Mouse (Mus musculus) CH12.LX (cell line): Measurements from ENCODE around the gene Olfr220. TPM values are rescaled to one million over a fixed set of nuclear protein-coding genes. Genes with fewer than 3 reads are reported as not detected.

Experiments used
- DNase-seq: peaks from one replicate; pipeline ENCODE4 v3.0.0-alpha.2; 2013; ENCODE audit errors: extremely low read depth
- H3K27ac ChIP-seq: 2 replicates; pipeline ENCODE4 v1.5.1; 2012; ENCODE audit warnings: low read depth, mild to moderate bottlenecking, control low read depth, moderate library complexity; ENCODE audit not compliant: insufficient read depth
- H3K27me3 ChIP-seq: replicated peaks from 2 replicates; pipeline ENCODE3; 2012; ENCODE audit warnings: inconsistent platforms
- H3K36me3 ChIP-seq, 2 experiments: replicated peaks in 1 of 2; 2 replicates each; pipeline versions ENCODE3 to v1.6.1; 2012; ENCODE audit warnings: inconsistent platforms in 1 of 2, low read length in 1 of 2, mild to moderate bottlenecking in 1 of 2, mixed read lengths in 1 of 2, moderate library complexity in 1 of 2; ENCODE audit not compliant: control insufficient read depth in 1 of 2, insufficient read depth in 1 of 2
- H3K4me1 ChIP-seq, 2 experiments: 2 replicates each; pipeline ENCODE4 v1.6.1; 2012; ENCODE audit warnings: inconsistent platforms in 1 of 2, moderate library complexity in 1 of 2; ENCODE audit not compliant: insufficient read depth in 2 of 2, control insufficient read depth in 1 of 2
- H3K4me2 ChIP-seq: 2 replicates; pipeline ENCODE4 v1.6.1; 2012; ENCODE audit warnings: low read depth, mild to moderate bottlenecking, control low read depth; ENCODE audit not compliant: poor library complexity, insufficient read depth, severe bottlenecking
- H3K4me3 ChIP-seq, 3 experiments: fragments of 150-350 bp in 1 of 3; sonication (generic) in 1 of 3; replicated peaks in 1 of 3; 2 replicates each; pipeline versions ENCODE3 to v1.5.1; 2011 to 2012; ENCODE audit warnings: low read depth in 2 of 3, low read length in 2 of 3, mild to moderate bottlenecking in 2 of 3, moderate library complexity in 2 of 3, control low read depth in 1 of 3, improper control_type of control experiment in 1 of 3, inconsistent platforms in 1 of 3, mixed read lengths in 1 of 3; ENCODE audit not compliant: poor library complexity in 1 of 3
- H3K79me2 ChIP-seq: replicated peaks from 2 replicates; pipeline ENCODE4 v1.6.1; 2012; ENCODE audit warnings: mild to moderate bottlenecking, moderate library complexity; ENCODE audit not compliant: control insufficient read depth, poor library complexity, insufficient read depth, severe bottlenecking; ENCODE audit errors: extremely low read depth
- H3K9ac ChIP-seq: 2 replicates; pipeline ENCODE4 v1.6.1; 2012; ENCODE audit warnings: low read depth, mild to moderate bottlenecking, control low read depth, moderate library complexity; ENCODE audit not compliant: insufficient read depth
- H3K9me3 ChIP-seq: replicated peaks from 2 replicates; pipeline ENCODE3; 2012; ENCODE audit warnings: low read length, inconsistent platforms, mixed read lengths
- BHLHE40 ChIP-seq: IDR thresholded peaks from 2 replicates; pipeline ENCODE4 v1.6.1; 2011; ENCODE audit warnings: mild to moderate bottlenecking, low read depth, low read length, improper control_type of control experiment
- CHD2 ChIP-seq: IDR thresholded peaks from 2 replicates; pipeline ENCODE4 v1.6.1; 2011; ENCODE audit warnings: low read length, improper control_type of control experiment
- CTCF ChIP-seq, 2 experiments: IDR thresholded peaks in 1 of 2; conservative IDR thresholded peaks in 1 of 2; 2 replicates each; pipeline ENCODE4 v1.5.1; 2011 to 2012; ENCODE audit warnings: low read depth in 2 of 2, low read length in 2 of 2, improper control_type of control experiment in 1 of 2, inconsistent platforms in 1 of 2, mild to moderate bottlenecking in 1 of 2, moderate library complexity in 1 of 2
- ETS1 ChIP-seq: conservative IDR thresholded peaks from 2 replicates; pipeline ENCODE4 v1.6.1; 2012; ENCODE audit warnings: low read depth, mild to moderate bottlenecking, inconsistent platforms, low read length, improper control_type of control experiment, moderate library complexity
- HCFC1 ChIP-seq: IDR thresholded peaks from 2 replicates; pipeline ENCODE4 v1.6.1; 2012; ENCODE audit warnings: low read depth, mild to moderate bottlenecking, inconsistent platforms, low read length, improper control_type of control experiment
- IRF4 ChIP-seq: IDR thresholded peaks from 2 replicates; pipeline ENCODE4 v1.6.1; 2014; ENCODE audit warnings: low read depth, mild to moderate bottlenecking, inconsistent platforms, low read length, improper control_type of control experiment
- MAFK ChIP-seq: IDR thresholded peaks from 2 replicates; pipeline ENCODE4 v1.6.1; 2011; ENCODE audit warnings: low read length, improper control_type of control experiment; ENCODE audit not compliant: insufficient replicate concordance
- MEF2A ChIP-seq: IDR thresholded peaks from 2 replicates; pipeline ENCODE4 v1.6.1; 2014; ENCODE audit warnings: low read depth, mild to moderate bottlenecking, inconsistent platforms, low read length, improper control_type of control experiment, borderline replicate concordance
- MXI1 ChIP-seq: IDR thresholded peaks from 2 replicates; pipeline ENCODE4 v1.6.1; 2011; ENCODE audit warnings: mild to moderate bottlenecking, low read depth, low read length, improper control_type of control experiment
- PAX5 ChIP-seq: IDR thresholded peaks from 2 replicates; pipeline ENCODE4 v1.6.1; 2012; ENCODE audit warnings: low read length, inconsistent platforms, mixed read lengths
- POLR2AphosphoS2 ChIP-seq: IDR thresholded peaks from 2 replicates; pipeline ENCODE4 v1.6.1; 2011; ENCODE audit warnings: low read depth, low read length, improper control_type of control experiment
- RCOR1 ChIP-seq: conservative IDR thresholded peaks from 2 replicates; pipeline ENCODE4 v1.6.1; 2012; ENCODE audit warnings: low read depth, mild to moderate bottlenecking, inconsistent platforms, low read length, improper control_type of control experiment
- SIN3A ChIP-seq: IDR thresholded peaks from 2 replicates; pipeline ENCODE4 v1.6.1; 2012; ENCODE audit warnings: low read length, improper control_type of control experiment, inconsistent platforms
- SMC3 ChIP-seq: IDR thresholded peaks from 2 replicates; pipeline ENCODE4 v1.6.1; 2011; ENCODE audit warnings: low read depth, low read length, improper control_type of control experiment
- TBP ChIP-seq: conservative IDR thresholded peaks from 2 replicates; pipeline ENCODE4 v1.6.1; 2011; ENCODE audit warnings: low read depth, low read length, improper control_type of control experiment
- ZMIZ1 ChIP-seq: IDR thresholded peaks from 2 replicates; pipeline ENCODE4 v1.6.1; 2012; ENCODE audit warnings: low read depth, mild to moderate bottlenecking, inconsistent platforms, low read length, improper control_type of control experiment
- dilution Hi-C: fragments of 300-500 bp; cut with MboI; formaldehyde crosslinking; loops from 2 replicates; pipeline ENCODE4 v1.14.3; 2020; ENCODE audit warnings: low sequenced_read_pairs; ENCODE audit not compliant: extremely low pct_unique_long_range_greater_than_20kb, extremely low pct_ligation_motif_present
- in situ Hi-C: fragments of 300-500 bp; cut with MboI; formaldehyde crosslinking; loops from 3 replicates; pipeline ENCODE4 v1.14.3; 2019; ENCODE audit warnings: low sequenced_read_pairs, low pct_ligation_motif_present, low pct_unique_long_range_greater_than_20kb, mixed read lengths
- polyA plus RNA-seq: library from polyadenylated mRNA; unstranded; fragments of >175 nt; gene quantifications from 2 replicates; pipeline ENCODE4 v1.2.1, GENCODE M21; 2012; ENCODE audit warnings: low read depth; ENCODE audit not compliant: insufficient read length
- total RNA-seq, 2 experiments: library from RNA; depleted of rRNA; stranded (reverse); fragments of 300-350 nt in 1 of 2; fragments of >200 nt in 1 of 2; gene quantifications; 2 replicates each; pipeline ENCODE4 v1.2.3; 2012 to 2014

Olfr220 gene
- total and polyA plus RNA-seq, 3 experiments, result not detected

DNA sequence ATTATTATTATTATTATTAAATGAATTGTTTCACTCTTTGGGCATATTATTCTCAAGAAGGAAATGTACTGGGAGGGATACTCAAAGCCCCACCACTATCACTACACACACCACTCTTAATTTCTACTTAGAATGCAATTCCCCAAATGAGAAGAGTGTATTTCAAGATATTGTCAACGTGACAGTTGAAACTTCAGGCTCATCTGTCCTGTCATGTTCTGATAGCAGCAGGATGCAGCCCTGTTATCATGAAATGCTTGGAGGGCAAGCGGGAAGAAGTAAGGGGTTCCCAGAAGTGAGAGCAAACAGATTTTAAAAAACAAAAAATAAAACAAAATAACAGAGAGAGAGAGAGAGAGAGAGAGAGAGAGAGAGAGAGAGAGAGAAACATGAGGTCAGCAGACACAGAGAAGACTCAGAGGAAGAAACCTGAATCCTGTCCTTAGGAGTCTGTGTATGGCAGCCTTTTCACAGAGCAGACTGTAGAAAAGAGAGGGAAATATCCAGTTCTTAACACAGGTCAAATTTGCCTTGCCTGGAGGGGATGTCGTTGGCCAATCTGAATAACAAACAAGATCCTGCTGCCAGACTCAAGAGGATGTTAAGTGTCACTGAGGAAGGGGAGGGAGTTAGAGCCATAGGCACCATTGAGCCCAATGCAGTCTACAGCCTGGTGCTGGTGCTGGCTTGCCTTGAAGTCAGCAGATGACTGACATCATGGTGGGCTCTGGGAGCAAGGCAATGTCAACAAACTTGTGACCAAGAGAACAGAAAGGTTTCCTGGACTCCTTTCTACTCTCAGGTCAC, 15.5 kb upstream of the Olfr220 start:
- no peak for TF ChIP-seq SMC3
- no peak for TF ChIP-seq MXI1
- no peak for TF ChIP-seq POLR2AphosphoS2
- TF ChIP-seq BHLHE40, result no peak
- TF ChIP-seq TBP, result no peak
- no peak for TF ChIP-seq RCOR1
- TF ChIP-seq MAFK, result no peak
- TF ChIP-seq PAX5, result no peak
- no peak for TF ChIP-seq CTCF (conservative IDR thresholded peaks at IDR 0.05 in 1 of 2, IDR thresholded peaks at IDR 0.05 in 1 of 2; ENCODE audit: low read depth in 2 of 2, low read length in 2 of 2)
- TF ChIP-seq HCFC1, result no peak
- no peak for TF ChIP-seq ZMIZ1
- no peak for TF ChIP-seq MEF2A
- no peak for TF ChIP-seq IRF4
- TF ChIP-seq ETS1, result no peak
- no peak for TF ChIP-seq SIN3A
- TF ChIP-seq, all 38 proteins: peak for 0
- Histone ChIP-seq H3K36me3 (no peaks in the 10 kb centered on the region), H3K4me3 (no peak overlapping the region), H3K9me3 (no peaks in the 10 kb centered on the region), H3K4me2 (no peak overlapping the region), H3K27ac (no peak overlapping the region), H3K4me1 (no peaks in the 10 kb centered on the region), H3K9ac (no peak overlapping the region), H3K79me2 (no peaks in the 10 kb centered on the region), H3K27me3 (no peaks in the 10 kb centered on the region)
- no peak for DNase-seq
- dilution Hi-C loops (no loop called here), in situ Hi-C loops (no loop called here)

DNA sequence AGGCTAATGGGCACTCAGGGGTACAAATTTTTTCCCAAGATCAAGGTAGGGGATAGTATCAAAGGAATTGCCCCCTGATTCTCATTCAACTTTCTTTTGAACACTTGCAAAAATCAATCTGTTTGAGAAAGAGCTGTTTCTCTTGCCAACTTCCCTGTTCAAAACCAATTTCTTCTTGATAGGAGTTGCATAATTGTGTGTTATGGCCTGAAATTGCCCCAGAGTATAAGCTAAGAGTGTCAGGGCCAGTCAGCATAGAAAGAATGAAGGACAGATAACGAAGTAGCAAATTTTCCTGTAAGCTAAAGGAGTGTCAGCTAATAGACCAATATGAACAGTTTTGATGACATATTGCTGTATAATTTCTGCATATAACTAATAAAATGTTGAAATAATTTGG, 14.5 kb upstream of the Olfr220 start:
- in situ Hi-C loops (no loop called here), dilution Hi-C loops (no loop called here)
- no peaks in the 10 kb centered on the region for H3K36me3 ChIP-seq
- no peak for DNase-seq
- H3K27me3 ChIP-seq, result no peaks in the 10 kb centered on the region
- H3K9ac ChIP-seq, result no peak overlapping the region
- no peaks in the 10 kb centered on the region for H3K9me3 ChIP-seq
- H3K79me2 ChIP-seq, result no peaks in the 10 kb centered on the region
- TF ChIP-seq CHD2, result no peak
- H3K27ac ChIP-seq, result no peak overlapping the region
- no peaks in the 10 kb centered on the region for H3K4me1 ChIP-seq
- H3K4me2 ChIP-seq, result no peak overlapping the region
- no peak overlapping the region for H3K4me3 ChIP-seq
